Mouse (Mus musculus): ENCODE measurements around the gene Il17rd.

DNA sequence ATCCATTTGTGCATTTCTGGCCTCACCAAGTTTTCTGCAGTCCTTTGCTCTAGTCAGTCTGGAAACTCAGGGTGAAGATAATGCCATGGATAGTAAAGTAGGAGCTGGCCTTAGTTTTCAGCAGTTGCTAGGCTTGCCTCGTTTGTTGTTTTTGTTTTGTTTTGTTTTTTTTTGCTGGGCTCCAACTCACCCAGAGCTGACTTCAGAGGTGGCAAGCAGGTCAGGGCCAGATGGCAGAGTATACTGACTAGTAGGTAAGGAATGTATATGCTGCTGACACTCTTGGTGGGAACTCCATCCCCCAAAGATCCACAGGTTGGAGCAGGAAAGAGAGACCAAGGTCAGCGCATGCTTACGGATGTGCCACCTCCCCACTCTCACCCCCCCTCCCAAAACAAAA lies 31.4 kb downstream of the Il17rd start:
- TF ChIP-seq CTCF (IDR thresholded peaks at IDR 0.05) (no peak), EP300 (IDR thresholded peaks at IDR 0.05; ENCODE audit: insufficient read depth, low read depth, low read length) (no peak), POLR2A (IDR thresholded peaks at IDR 0.05; ENCODE audit: insufficient read depth, low read depth, low read length) (no peak)

All from heart, adult 2 months (tissue).